Mouse (Mus musculus): ENCODE results near the gene Emc6.

Emc6 gene

GRCm38 (mm10) chr11:73176186-73176585, 651 bp downstream of the Emc6 start:
- in situ Hi-C loops (cut with MboI, MseI) = no loop called here

DNA sequence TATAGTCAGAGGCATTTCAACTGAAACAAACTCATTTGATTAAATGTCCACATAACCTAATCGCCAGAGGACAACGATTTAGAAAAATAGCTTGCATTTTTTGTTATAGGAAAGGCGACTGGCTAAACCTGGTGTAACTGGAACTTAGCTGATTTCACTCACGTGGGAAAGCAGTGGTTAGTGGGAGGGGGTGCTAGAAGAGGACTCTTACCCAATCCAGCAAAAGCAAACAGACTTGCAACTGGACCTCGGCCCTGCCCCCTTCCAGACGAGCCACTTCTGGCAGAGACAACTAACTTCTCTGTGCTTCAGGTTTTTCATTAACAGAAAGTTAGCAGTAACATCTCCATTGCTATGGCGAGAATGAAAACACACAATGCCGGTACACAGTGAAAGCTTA, 1.2 kb downstream of the Emc6 start:
- in situ Hi-C loops (cut with MboI, MseI) = no loop called here

DNA sequence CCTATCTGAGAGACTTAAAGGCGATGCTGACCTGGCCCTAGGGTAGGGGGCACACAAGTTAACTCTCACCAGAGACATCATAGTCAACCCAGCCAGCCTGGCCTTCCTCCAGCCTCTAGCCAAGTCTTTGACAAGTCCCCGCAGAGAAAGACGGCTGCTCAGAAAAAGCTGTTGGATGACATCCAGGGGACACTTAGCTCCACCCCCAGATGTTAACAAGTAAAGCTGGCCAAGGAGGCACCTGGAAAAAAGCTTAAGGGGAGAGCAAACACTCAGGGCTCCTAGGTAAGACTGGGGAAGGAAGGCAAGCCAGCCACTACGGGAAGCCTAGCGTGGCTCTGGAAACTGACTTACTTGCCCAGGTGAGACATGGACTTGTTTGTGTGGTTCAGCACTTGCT, 4.7 kb downstream of the Emc6 start:
- in situ Hi-C loops (cut with MboI, MseI) = no loop called here

DNA sequence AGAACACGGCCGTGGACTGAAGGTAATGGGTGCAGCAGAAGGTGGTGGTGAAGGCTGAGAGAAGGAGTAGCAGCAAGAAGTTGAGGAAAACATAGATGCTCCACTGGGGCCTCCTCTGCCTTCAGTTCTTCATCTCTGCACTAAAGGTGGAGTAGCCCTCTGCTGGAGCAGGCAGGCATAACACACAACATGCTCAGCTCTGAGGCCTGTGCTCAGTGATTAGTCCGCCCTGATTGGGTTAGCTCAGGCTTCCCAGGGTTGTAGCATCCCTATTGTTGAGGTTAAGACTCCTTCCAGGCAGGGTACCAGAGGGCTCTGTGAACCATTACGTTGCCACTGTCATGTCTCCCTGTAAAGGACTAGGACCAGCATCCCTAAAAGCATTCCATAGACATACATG, 7.6 kb downstream of the Emc6 start:
- in situ Hi-C loops (cut with MboI, MseI) = no loop called here

DNA sequence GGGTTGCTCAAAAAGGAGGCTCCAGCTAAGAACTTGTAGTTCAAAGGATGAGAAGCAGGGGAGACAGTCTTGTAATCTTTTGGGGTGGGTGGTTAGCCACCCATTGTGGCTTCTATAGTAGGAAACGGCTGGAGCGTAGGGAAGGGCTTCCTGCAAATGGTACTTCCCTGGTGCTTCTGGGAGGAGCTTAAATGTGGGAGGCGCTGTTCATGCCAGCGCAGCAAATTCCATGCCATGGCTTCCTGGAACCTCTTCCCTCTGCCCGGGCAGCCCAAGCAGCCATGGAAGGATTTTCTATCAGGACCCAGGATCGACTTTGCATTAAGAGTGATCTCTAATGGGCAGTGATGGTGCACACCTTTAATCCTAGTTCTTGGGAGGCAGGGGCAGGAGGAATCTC, 8.3 kb downstream of the Emc6 start:
- in situ Hi-C loops (cut with MboI, MseI) = no loop called here

GRCm38 (mm10) chr11:73168071-73168470, 8.8 kb downstream of the Emc6 start:
- in situ Hi-C loops (cut with MboI, MseI) = no loop called here

- in situ Hi-C loops (cut with MboI, MseI) = no loop called here
Observed at GRCm38 (mm10) chr11:73162284-73162683, 14.6 kb downstream of the Emc6 start.

- in situ Hi-C loops (cut with MboI, MseI) = no loop called here
Observed at GRCm38 (mm10) chr11:73161616-73162015, 15.2 kb downstream of the Emc6 start.

DNA sequence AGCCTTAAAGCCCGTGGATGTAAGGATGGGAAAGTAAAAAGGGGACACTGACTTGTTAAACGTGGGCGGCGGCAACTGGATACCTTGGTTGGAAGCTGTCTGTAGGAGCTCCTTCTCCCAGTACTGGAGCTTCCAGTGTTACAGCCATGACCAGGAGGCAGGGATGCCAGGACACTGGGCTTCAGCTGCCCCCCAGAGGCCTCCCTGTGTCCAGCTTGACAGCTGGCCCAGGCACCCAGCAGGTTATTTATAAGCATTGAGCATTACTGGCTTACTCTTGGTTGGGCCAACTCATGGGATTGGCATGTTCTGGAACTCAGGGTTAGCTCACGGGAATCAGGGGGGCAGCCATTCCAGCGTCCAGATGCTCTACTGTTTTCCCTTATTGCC, 16.0 kb downstream of the Emc6 start:
- in situ Hi-C loops (cut with MboI, MseI) = no loop called here

GRCm38 (mm10) chr11:73159957-73160810, 16.7 kb downstream of the Emc6 start, which contains the start of gene P2rx5:
Gene P2rx5 (plus strand): TSS chr11:73160421.
- in situ Hi-C loops (cut with MboI, MseI) = no loop called here

DNA sequence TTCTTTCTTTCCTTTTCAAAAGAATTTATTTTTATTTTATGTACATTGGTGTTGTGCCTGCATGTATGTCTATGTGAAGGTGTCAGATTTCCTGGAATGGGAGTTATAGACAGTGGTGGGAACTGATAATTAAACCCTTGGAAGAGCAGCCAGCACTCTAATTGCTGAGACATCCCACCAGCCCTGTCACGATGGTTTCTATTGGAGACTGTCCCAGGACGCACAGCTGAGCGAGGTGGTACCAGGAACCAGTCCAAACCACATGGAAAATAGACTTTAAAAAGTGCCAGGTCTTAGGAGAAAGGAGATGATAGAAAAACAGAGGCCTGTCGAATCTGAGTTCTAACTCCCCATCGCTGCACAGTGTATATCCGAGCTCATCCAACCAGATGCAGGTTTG, 21.8 kb downstream of the Emc6 start:
- in situ Hi-C loops (cut with MboI, MseI) = no loop called here

GRCm38 (mm10) chr11:73148209-73148608, 28.6 kb downstream of the Emc6 start:
- in situ Hi-C loops (cut with MboI, MseI) = no loop called here

GRCm38 (mm10) chr11:73146975-73147365, 29.9 kb downstream of the Emc6 start:
- in situ Hi-C loops (cut with MboI, MseI) = no loop called here

GRCm38 (mm10) chr11:73146026-73146974, 30.5 kb downstream of the Emc6 start:
- in situ Hi-C loops (cut with MboI, MseI) = no loop called here

DNA sequence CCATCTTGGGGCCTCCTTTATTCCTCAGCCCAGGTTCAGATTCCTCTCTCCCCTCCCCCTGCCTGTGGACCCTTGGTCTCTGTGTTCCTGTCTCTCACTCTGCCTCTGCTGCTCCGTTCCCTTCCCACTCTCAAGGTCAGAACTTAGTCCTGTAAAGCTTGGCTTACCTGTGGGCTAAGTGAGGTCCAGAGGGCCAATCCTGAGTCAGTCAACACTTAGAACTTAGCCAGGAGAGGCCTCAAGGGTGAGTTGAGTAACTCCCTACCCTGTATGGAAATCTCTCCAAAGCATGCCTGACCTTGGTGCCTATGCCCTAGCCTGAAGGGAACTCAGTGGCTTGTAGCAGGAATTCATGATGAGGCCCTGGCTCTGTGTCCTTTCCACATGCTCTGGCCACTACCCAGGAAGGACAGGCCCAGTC, 32.6 kb downstream of the Emc6 start:
- in situ Hi-C loops (cut with MboI, MseI) = no loop called here

DNA sequence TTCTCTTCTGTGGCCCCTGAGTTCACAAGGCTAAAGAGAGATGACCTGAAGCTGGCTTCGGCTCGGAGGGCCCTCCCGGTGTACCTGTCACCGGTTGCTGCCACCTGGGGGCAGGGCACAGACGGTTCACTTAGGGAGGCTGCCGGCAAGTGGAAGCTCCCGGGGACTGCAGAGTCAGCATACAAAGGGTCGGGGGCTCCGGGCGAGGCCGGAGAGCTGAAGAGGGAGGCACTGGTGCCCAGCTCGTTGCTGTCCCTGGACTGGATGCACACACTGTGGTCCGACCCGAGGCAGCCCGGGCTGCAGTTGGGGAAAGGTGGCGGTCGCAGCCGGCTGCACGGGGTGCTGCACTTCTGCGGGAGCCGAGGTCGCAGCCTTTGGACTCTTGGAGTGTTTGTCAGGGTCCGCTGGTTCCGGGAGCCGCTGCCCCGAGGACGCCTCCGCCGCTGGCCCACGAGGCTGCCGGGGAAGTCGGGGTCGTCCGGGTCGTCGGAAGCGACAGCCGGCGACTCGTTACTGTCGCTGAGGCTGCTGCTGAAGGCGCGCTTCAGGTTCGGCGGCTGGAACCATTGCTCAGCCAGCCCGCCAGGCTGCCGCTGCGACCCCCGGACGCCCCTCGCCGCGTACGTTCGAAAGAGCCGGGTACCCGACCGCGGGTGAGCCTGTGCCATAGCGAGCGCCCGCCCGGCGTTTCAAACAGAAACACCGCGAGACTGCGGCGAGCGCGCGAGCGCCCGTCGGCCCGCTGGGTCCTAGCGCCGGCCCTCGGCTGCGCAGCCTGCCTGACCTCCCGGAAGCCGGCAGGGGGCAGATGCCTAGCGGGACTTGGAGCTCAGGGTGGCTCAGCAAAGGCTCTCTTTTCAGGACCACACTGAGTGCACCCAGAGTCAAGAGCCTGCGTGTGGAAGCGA, 39.0 kb downstream of the Emc6 start, which contains the start of gene Haspin:
TSS of gene Haspin (minus strand) at position 704 of the 911 bp plus-strand sequence.
- in situ Hi-C loops (cut with MboI, MseI) = loop anchor here (5.0 to 10.0 kb wide), 2 partner anchors 123 to 144 kb away; partner anchors contain the start of gene Camkk1

GRCm38 (mm10) chr11:73137116-73137515, 39.7 kb downstream of the Emc6 start:
- in situ Hi-C loops (cut with MboI, MseI) = loop anchor here (5.0 to 10.0 kb wide), 2 partner anchors 122 to 145 kb away; partner anchors contain the start of gene Camkk1

DNA sequence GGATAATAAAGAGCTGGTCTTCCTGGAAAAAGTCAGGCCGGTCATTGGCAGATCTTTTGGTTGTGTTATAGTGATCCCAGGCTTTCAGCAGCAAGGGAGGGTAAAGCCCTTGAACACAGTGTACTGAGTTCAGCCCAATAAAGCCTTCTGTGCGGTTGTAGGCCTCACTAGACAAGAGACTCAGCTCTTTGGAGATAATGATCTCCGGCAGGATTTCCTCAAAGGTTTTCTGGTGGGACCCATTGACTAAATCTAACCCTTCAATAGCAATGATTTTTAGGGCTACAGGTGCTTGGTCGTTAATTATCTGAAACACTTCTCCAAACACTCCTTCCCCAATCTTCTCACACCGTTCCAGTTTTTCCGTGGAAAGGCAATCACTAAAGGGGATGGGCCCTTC, 40.2 kb downstream of the Emc6 start:
- in situ Hi-C loops (cut with MboI, MseI) = loop anchor here (5.0 to 10.0 kb wide), 2 partner anchors 122 to 146 kb away; partner anchors contain the start of gene Camkk1

DNA sequence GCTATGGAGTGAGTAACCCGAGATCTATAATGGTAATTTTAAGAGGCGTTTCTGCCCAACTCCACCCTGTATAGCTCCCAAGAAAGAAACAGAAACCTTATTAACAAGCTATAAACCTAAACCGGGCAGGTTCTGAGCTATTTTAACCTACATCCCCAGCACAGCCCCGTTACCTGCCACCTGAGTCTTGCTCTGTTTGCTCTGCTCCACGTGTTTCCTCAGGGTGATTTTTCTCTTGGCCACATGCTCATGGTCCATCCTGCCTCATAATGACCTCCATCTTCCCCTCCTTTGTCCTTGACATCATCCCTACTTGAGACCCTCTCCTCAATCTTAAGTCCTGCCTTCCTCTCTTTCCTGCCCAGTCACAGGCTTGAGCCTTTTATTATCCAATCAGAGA, 42.6 kb downstream of the Emc6 start:
- in situ Hi-C loops (cut with MboI, MseI) = loop anchor here (10.0 kb wide), 1 partner anchor 119 kb away; the partner anchor contains the start of gene Camkk1

- in situ Hi-C loops (cut with MboI, MseI) = loop anchor here (10.0 kb wide), 1 partner anchor 118 kb away; the partner anchor contains the start of gene Camkk1
Observed at GRCm38 (mm10) chr11:73132999-73133398, 43.8 kb downstream of the Emc6 start.

DNA sequence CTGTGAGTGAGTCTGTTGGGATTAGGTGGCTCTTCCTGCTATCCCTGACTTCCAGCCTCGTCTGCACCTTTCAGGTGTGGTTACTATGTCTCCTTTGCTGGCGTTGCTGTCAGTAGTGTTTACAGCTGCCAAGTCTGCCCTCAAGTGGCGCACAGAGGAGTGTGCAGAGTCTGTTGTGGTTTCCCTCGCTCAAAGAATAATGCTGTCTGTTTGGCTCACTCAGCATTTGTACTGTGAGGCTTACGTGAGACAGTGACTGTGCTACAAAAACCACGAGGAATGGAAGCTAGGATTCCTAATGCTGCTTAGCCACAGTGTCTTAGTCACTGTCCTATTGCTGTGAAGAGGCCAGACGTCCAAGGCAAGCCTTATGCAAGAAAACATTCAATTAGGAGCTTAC, 45.8 kb downstream of the Emc6 start:
- in situ Hi-C loops (cut with MboI, MseI) = loop anchor here (10.0 kb wide), 1 partner anchor 116 kb away; the partner anchor contains the start of gene Camkk1
